Mouse (Mus musculus) 3T3-L1 (cell line): ENCODE results near the gene Kcnq1.

Source experiments
- DNase-seq: peaks from one replicate; pipeline ENCODE4 v3.0.0-alpha.2; 2015; ENCODE audit warnings: low read depth, low spot score

Gene Kcnq1

DNA sequence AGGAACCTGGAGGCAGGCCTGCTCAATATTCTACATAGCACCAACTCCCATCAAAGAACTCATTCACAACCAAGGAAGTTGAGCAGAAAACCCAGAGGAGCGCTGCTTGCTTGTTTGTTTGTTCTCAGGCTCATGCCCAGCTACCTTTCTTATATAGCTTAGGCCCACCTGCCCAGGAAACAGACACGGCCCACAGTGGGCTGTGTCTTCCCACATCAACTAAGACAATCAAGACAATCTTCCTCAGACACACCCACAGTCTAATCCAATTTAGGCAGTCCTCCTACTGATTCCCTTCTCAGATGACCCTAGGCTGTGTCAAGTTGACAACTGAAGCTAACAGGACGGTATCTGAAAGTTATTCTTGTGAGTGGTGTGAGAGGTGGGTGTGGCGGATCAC, at the start of gene Kcnq1:
Gene Kcnq1, plus strand, starts transcription at position 301 of the 400 bp plus-strand sequence.
- no peak for DNase-seq

DNA sequence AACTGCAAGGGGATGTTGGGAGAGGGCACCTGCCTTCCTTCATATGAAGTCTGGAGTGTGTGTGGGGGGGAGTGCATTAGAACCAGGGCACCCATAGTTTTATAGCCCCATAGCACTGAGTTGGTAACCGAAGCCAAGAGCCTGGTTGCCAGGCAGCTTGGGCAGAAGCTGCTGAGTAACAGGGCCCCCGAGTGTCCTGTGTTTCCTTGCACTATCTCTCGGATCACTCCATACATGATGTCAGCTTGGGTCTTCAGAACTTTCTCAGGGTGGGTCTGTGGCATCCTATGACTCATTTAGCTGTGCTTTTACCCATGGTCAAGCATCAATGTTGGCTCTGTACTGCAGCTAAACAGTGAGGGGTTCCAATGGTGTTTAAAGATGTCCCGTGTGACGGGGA, 49.1 kb upstream of the Kcnq1 start:
- DNase-seq, result no peak

DNA sequence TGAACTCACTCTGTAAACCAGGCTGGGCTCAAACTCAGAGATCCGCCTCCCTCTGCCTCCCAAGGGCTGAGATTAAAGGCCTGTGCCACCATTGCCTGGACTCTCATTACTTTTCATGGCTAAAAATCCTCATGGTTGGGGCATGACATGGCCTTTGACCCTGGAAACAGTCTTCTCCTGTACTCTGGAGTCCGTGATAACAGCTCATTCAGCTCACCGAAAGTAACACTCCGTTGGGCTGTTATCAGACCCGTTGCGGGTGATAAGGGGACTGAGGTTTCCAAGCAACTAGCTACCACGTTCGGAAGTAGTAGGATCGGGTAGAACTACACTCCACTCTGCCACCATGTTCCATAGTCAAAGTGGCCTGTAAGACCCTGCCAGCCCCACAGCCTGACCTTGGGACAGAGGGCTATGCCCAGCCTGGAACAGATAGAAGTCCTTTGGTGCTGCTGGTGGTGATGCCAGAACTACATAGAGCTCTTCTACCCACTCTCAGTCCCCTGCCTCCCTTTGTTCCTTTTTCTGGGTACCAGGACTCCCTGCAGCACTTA, 48.4 kb upstream of the Kcnq1 start:
- no peak for DNase-seq

DNA sequence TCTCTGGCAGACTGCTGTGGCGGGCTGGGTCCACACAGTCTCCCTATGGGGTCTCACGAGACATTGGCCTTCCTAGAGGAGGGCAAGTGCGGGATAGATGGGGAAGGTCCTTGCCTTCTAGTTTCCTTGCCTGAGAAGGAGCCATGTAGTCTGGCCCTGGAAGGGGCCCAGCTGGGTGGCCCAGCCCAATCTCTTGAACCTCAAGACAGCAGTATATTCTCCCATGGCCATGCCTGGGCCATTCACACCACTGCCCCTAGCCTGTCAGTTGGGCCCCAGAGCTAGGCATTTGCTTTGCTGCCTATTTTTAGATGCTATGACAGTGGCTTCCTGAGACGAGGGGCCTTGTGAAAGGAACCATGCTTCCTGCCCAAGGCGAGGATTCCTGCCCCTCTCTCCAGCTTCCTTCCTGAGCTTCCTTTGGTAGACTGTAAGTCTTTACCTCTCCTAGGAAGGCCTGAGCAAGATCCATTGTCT, 47.9 kb upstream of the Kcnq1 start:
- no peak for DNase-seq

DNA sequence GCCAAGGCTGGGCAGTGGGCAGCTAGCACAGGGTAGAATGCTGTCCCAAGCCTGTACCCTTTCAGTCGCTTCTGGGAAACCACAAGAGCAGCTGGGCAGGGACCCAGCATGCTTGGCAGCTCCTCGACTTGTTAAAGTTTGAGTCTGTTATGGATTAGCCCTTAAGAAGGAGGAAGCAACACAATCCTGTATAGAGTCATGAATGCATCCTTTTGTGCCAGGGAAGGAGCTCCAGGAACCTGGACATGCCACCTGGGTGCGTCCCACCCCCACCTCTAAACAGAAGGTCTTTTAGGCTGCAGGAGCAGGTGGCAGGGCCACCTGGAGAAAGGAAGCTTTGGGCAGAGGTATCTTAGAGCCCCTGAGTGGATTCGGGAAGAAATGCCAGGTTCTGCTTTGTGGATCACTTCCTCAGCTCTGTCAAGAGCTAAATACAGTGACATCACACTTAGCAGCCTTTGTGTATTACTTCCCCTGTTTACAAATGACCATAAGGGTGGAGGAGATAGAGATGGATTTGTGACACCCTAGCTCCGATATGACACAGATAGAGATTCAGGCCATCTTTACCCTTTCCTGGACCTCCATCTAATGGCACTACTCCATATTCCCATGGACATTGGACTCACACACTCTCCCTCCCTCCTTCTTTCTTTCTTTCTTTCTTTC, 46.8 kb upstream of the Kcnq1 start:
- DNase-seq, result no peak

DNA sequence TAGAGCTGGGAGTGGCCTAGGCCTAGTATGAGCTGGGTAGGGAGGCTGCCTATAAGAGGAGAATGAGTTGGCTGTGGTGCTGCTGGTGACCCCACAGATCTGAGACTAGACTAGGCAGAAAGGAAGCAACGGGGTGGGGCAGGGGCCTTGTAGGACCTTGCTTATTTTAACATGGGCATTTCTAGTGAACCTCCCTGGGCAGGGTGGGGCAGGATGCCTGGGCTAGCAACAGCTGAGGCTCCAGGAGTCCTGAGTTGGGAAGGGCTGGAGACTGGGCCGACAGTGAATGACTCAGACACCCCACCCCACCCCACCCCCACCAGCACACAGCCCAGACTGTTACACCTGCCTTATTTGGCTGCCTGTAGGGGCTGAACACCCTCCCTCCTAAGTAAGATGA, 43.5 kb upstream of the Kcnq1 start:
- DNase-seq, result peak; percentile 45

DNA sequence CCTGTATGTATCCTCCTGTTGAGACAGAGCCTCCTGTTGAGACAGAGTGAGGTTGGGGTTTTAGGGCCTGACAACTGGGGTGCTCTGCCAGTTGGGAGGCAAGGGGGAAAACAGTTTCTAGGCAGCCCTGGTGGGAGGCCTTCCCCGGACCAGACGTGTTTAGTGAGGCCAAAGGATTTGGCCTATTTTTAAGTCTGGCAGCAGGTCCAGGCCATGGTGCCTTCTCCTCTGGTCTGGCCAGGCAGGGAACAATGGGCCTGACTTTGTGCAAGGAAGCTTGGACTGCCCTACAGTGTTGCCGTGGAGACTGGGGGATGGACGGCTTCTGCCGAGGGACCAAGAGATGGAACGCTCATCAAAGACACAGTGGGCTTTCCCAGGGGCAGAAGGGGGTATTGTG, 41.9 kb upstream of the Kcnq1 start:
- DNase-seq, result no peak

DNA sequence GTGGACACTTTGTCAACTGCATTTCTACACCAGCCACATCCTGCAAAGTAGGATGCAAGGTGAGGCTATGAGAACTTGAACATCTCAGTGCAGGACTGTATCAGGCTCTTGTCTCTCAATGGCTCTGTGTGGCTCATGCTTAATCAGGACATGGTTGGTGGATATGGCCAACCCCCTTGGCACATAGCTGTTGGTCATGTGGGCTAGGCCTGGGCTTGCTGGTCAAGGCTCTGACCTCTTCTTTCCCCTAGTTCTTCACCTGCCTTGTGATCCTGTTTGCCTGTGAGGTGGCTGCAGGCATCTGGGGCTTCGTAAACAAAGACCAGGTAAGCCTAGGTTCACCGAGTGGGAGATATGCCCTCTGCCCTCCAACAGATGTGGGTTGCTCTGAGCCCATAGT, 40.5 kb upstream of the Kcnq1 start:
- no peak for DNase-seq

- DNase-seq, result no peak
Measured at GRCm38 (mm10) chr7:143067469-143067868, 38.7 kb upstream of the Kcnq1 start.

- DNase-seq, result peak; percentile 54
Measured at GRCm38 (mm10) chr7:143067897-143068296, 38.3 kb upstream of the Kcnq1 start.

DNA sequence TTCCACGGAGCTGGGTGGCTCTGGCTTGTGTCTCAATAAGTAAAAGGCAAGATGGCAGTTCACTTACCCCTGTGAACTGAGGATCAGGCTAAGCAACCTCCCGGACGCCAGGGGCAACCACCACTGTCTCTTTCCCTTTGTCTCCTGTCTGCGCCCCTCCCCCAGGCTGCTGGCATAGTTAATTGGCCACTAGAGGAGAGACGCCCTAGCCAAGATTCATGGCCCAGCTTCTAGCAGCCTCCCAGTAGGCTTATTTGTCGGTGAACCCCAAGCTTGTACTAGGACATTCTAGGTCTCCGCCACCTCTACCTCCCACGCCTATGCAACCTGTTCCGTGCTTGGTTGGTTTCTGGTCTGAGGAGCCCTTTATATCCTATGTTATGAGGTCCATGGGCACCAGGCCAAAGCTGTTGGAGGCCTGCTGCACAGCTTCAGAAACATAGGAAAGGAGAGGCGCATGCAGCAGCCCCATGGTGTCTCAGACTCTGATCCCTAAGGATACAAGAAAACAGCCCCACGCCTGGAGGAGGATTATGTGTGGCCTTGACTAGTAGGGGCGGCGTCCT, 37.8 kb upstream of the Kcnq1 start:
- DNase-seq, result peak; percentile 34

- peak; percentile 99 for DNase-seq
Measured at GRCm38 (mm10) chr7:143068882-143069591, 37.1 kb upstream of the Kcnq1 start, which contains the start of gene Tssc4. TSS of gene Tssc4 (plus strand) at chr7:143069249.

- DNase-seq, result no peak
Measured at GRCm38 (mm10) chr7:143069751-143070400, 36.3 kb upstream of the Kcnq1 start.

GRCm38 (mm10) chr7:143070506-143071070, 35.6 kb upstream of the Kcnq1 start:
- DNase-seq, result no peak

GRCm38 (mm10) chr7:143072605-143073004, 33.6 kb upstream of the Kcnq1 start:
- no peak for DNase-seq

GRCm38 (mm10) chr7:143073086-143073485, 33.1 kb upstream of the Kcnq1 start:
- peak; percentile 68 for DNase-seq

DNA sequence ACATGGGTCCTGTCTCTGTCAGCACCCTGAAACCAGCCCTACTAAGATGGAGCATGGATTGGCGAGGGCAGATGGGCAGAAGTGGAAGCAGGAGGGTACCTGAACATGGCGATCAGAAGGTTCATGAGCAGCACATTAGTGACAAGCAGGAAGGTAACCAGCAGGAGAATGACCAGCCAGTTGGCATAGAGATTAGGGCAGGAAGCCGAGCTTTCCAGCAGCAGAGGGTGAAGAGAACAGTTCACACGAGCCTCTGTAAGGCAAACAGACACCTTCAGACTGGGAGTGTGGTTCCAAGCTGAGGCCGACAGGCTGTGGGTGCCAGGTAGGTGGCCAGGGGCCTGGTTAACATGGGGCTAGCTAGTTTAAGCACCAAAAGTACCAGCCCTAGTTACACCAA, 30.8 kb upstream of the Kcnq1 start:
- DNase-seq, result no peak

DNA sequence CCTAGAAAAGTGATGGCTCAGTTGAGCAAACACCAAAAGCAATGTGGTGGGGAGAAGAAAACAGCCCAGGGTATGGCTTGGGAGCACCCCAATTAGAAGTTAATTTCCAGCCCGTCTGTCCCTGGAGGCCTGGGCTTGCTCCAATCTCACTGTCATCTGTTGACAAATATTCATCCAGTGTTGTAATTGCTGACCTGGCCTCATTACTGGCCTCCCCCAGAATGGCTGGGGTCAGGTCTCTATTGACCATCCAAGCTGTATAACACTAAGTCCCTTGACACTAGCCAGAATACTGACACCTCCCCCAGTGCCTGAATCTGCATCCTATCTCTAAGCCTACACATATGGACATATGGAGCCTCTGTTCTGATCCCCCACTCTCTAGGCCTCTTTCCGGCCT, 28.8 kb upstream of the Kcnq1 start:
- DNase-seq, result no peak

- DNase-seq, result no peak
Measured at GRCm38 (mm10) chr7:143082024-143082423, 24.1 kb upstream of the Kcnq1 start.

GRCm38 (mm10) chr7:143083708-143084107, 22.5 kb upstream of the Kcnq1 start:
- no peak for DNase-seq

DNA sequence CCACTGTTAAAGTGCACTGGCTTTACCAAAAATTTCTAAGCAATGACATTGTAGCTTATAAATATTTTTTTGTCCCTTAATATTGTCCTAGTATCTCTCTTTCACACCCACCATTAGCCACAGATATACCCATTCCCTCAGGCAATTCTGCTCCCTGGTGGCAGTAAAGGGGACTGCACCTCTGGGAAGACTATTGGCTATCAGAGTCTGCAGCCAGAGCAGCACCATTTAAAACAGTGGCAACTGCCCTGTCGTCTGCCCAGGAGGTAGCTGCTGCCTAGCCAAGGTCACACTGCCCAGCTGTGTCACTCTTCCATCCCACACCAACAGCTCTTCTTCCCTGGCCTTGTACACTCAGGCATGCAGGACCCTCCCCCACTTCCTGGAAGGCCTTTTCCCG, 19.8 kb upstream of the Kcnq1 start:
- DNase-seq, result peak; percentile 79
